Mouse (Mus musculus): Measurements from ENCODE around the gene Exosc2.

DNA sequence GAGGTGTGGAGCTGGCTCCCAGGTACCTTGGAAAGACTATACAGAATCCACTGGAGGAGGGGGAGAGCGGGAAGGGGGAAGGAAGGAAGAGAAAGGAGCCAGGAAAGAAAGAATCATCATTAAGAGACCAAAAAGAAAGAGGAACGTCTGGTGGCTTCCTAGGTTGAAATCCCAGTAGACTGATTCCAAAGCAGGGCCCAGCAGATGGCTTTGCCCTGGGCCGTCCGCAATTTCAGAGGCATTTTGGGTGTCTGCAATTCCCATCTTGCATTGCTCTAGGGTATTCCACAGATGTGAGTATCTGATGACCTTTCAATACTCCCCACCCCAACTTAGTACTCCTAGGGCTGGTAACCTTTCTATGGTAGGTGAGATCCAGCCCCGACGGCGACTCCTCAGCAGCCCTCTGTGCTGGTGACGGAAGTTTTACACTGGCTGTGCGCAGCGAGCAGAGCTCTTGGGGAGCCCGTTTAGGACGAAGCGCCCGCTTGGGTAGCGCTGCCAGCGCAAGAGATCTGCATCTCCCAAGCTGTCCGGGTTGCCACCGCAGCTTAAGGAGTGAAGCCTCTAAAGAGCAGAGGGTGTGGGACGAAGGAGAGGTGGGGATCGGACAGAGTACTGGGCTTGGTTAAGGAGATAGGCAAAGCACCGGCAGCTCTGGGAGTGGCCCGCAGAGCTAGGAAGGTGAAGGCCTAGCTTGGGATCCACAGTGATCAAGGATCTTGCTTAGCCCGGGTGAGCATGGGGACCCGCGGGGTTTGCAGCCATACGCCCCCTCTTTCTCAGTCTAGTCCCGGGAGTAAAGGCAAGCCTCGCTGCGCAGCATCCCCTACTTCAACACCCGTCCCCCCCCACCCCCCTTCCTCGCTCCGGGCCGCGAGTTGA, 31.7 kb upstream of the Exosc2 start:
- TF ChIP-seq CTCF (IDR thresholded peaks at IDR 0.05; ENCODE audit: low read depth, low read length) (no peak), POLR2A (IDR thresholded peaks at IDR 0.05; ENCODE audit: extremely low read depth, insufficient read depth, low read length) (no peak)

Measured in liver, adult 2 months (tissue).